Mouse (Mus musculus) heart, postnatal 0 days (tissue): ENCODE results near the gene Gm1140. TPM values are rescaled to one million over a fixed set of nuclear protein-coding genes. Genes with fewer than 3 reads are reported as not detected.
"Not testable (repeated sequence)": the region's sequence is repeated elsewhere in the genome, so short reads cannot be mapped to it uniquely, and the experiment has no call there.

Source experiments
- ATAC-seq: fragments of 200-750 bp; cut with Nextera tagmentation; 2 replicates; pipeline ENCODE4 v1.8.0; 2017; ENCODE audit warnings: low read depth, moderate number of reproducible peaks, moderate library complexity; ENCODE audit not compliant: insufficient read depth
- DNase-seq: peaks from one replicate; pipeline ENCODE4 v3.0.0-alpha.2; 2016; ENCODE audit warnings: low spot score
- H3K27ac ChIP-seq: fragments of 300-500 bp; sonication (generic); 2 replicates; pipeline ENCODE4 v1.5.1; 2014; ENCODE audit warnings: low read depth, mild to moderate bottlenecking
- H3K27me3 ChIP-seq: fragments of 300-500 bp; sonication (generic); 2 replicates; pipeline ENCODE4 v1.6.1; 2014; ENCODE audit warnings: low read length, mixed read lengths; ENCODE audit not compliant: control insufficient read depth, insufficient read depth
- H3K36me3 ChIP-seq: fragments of 300-500 bp; sonication (generic); replicated peaks from 2 replicates; pipeline ENCODE4 v1.6.1; 2014; ENCODE audit warnings: low read length, mixed read lengths; ENCODE audit not compliant: control insufficient read depth, insufficient read depth
- H3K4me1 ChIP-seq: fragments of 300-500 bp; sonication (generic); 2 replicates; pipeline ENCODE4 v1.6.1; 2014; ENCODE audit warnings: antibody characterized with exemption; ENCODE audit not compliant: control insufficient read depth, insufficient read depth
- H3K4me2 ChIP-seq: fragments of 300-500 bp; sonication (generic); 2 replicates; pipeline ENCODE4 v1.6.1; 2014; ENCODE audit warnings: low read depth, mild to moderate bottlenecking, low read length, moderate library complexity
- H3K4me3 ChIP-seq: fragments of 300-500 bp; sonication (generic); 2 replicates; pipeline ENCODE4 v1.5.1; 2014; ENCODE audit warnings: low read depth, low read length
- H3K9ac ChIP-seq: fragments of 300-500 bp; sonication (generic); replicated peaks from 2 replicates; pipeline ENCODE4 v1.6.1; 2014; ENCODE audit warnings: low read depth, low read length, mixed read lengths
- H3K9me3 ChIP-seq: fragments of 300-500 bp; sonication (generic); replicated peaks from 2 replicates; pipeline ENCODE4 v1.6.1; 2016; ENCODE audit warnings: low read length; ENCODE audit not compliant: control insufficient read depth
- WGBS: fragments of 180-500 bp; shearing (Covaris S2); extraction: QIAGEN DNeasy Blood & Tissue Kit; methylation state at CpG from one replicate; pipeline ENCODE4 v1.1.7; 2014; 5-methylcytosine and 5-hydroxymethylcytosine counted together
- polyA plus RNA-seq: library from polyadenylated mRNA; unstranded; fragments of >200 nt; fragmentation: Nextera tagmentation; extraction: Ambion mirVana; gene quantifications from 2 replicates; pipeline ENCODE4 v1.2.1, GENCODE M21; 2015
- total RNA-seq: library from RNA; depleted of rRNA; stranded (reverse); fragments of >200 nt; gene quantifications from 2 replicates; pipeline ENCODE4 v1.2.3, GENCODE M21; 2014; ENCODE audit warnings: low replicate concordance; rRNA removed

The Gm1140 gene
- total RNA-seq (not detected in 2 replicates), polyA plus RNA-seq (not detected in 2 replicates)

DNA sequence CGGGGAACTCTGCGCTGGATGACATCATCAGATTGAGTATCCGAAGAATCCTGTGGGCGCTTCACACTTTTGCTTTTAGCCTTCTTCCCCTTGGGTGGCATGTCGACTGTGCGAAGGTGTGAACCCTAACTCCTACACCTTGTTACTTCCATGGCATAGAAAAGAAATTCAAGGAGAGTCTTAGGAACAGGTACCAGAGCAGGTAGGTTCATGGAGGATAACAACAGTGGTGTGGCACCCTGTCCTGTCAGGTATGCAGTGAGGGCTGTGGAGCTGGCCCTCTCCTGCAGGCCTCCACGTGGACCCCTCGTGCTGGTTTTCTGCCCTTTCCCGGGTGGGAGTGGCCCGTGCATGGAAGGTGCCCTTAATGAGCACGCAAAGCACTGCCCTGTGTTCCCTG is at the start of gene Gm1140:
Gene Gm1140 (minus strand): TSS at position 101 of the 400 bp plus-strand sequence.
- H3K4me1 ChIP-seq = not testable (repeated sequence)
- WGBS = 60% methylated on average over 1 of the region's 11 CpGs

GRCm38 (mm10) chrX:67695398-67695797 is 2.0 kb upstream of the Gm1140 start, which contains the start of gene Gm14692:
Gm14692 (plus strand) TSS chrX:67695698.
- H3K4me2 ChIP-seq, ATAC-seq, H3K9ac ChIP-seq, H3K27ac ChIP-seq, H3K36me3 ChIP-seq, H3K4me1 ChIP-seq, H3K9me3 ChIP-seq, DNase-seq, H3K27me3 ChIP-seq, H3K4me3 ChIP-seq: not testable (repeated sequence)
- 90% methylated on average over 5 of the region's 10 CpGs for WGBS

More for the DNA sequence above, at the start of gene Gm1140:
- DNase-seq, H3K4me3 ChIP-seq, H3K9ac ChIP-seq, H3K27ac ChIP-seq, H3K9me3 ChIP-seq, H3K36me3 ChIP-seq, ATAC-seq, H3K4me2 ChIP-seq, H3K27me3 ChIP-seq: not testable (repeated sequence)

Other genes with a start within 250 kb of the Gm1140 start
- gene Gm14692, start 2.1 kb upstream of the Gm1140 start, total RNA-seq = not detected in 2 replicates
- not detected in 2 replicates for gene Gm14692, start 2.1 kb upstream of the Gm1140 start, polyA plus RNA-seq
- not detected in 2 replicates for gene 4933436I01Rik, start 227.9 kb upstream of the Gm1140 start, total RNA-seq
- not detected in 2 replicates for gene 4933436I01Rik, start 227.9 kb upstream of the Gm1140 start, polyA plus RNA-seq